Mouse (Mus musculus) cerebellum, postnatal 25 days (tissue): Measurements from ENCODE around the gene Scube1.

Experiments
- DNase-seq, 2 experiments: peaks; one replicate each; pipeline ENCODE4 v3.0.0; 2021; ENCODE audit warnings: mixed read lengths in 2 of 2

Scube1 gene

GRCm38 (mm10) chr15:83664722-83665121, 60.1 kb downstream of the Scube1 start:
- peak; percentile 45 to 64 for DNase-seq

GRCm38 (mm10) chr15:83663066-83663465, 61.8 kb downstream of the Scube1 start:
- DNase-seq: no peak

- no peak for DNase-seq
Observed at GRCm38 (mm10) chr15:83662106-83662505, 62.7 kb downstream of the Scube1 start.

DNA sequence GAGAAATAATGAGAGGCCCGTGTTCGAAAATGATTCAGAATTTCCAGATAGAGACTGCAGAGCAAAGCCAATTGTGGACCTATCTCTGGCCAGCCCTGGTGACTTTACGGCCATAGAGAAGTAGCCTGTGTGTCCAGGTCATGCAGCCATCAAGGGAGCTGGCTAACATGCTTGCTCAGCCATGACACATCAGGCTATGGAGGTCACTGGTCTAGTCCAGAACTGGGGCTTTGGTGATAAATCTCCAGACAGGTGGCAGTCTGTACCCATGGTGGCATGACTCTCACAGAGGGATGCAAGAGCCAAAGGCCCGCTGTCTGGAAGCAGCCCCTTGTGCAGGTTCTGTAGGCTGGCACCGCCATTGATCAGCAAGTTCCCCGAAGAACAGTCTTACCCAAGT, 82.3 kb downstream of the Scube1 start:
- DNase-seq: no peak

DNA sequence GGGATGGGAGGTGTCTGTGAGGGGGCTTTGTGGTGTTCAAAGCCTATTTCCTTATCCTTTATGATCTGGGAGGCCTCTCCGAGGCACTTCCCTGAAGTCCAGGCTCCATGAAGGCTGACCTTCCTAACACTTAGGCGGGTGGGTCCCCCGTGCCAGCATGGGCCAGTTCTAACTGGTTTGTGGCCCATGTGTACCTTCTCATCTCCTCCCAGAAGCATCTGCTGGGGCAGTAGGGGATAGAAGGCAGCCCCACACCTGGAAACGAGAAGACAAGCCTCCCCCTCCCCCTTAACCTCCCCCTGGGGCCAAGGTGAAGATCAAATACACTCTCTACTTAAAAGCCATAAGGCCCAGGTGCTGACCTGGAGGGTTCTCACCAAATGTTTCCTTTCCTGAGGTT, 84.6 kb downstream of the Scube1 start:
- DNase-seq: no peak

GRCm38 (mm10) chr15:83639160-83639559, 85.7 kb downstream of the Scube1 start:
- DNase-seq: no peak

GRCm38 (mm10) chr15:83638196-83638899, 86.5 kb downstream of the Scube1 start:
- DNase-seq: no peak

GRCm38 (mm10) chr15:83636759-83637158, 88.1 kb downstream of the Scube1 start:
- peak in 1 of 2 experiments; percentile 30 for DNase-seq

GRCm38 (mm10) chr15:83635251-83635650, 89.6 kb downstream of the Scube1 start:
- DNase-seq: no peak

DNA sequence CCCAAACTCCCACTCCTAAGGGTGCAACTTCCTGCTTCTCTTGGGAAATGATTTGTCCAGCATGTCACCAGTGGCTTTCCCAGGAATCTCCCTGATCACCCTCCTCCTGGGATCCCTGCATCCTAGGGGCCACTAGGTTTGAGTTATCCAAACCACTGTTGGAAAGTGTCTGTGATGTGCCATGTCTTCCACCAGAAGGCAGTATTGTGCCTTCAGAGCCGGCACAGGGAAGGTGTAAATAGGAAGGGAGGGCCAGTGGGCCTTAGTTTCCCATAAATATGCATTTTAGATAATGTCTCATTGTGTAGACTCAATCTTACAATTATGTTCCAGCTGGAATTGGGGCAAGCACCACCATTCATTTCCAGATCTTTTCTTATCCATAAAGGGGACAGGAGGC, 90.7 kb downstream of the Scube1 start:
- DNase-seq: no peak

GRCm38 (mm10) chr15:83631071-83631470, 93.8 kb downstream of the Scube1 start:
- no peak for DNase-seq

DNA sequence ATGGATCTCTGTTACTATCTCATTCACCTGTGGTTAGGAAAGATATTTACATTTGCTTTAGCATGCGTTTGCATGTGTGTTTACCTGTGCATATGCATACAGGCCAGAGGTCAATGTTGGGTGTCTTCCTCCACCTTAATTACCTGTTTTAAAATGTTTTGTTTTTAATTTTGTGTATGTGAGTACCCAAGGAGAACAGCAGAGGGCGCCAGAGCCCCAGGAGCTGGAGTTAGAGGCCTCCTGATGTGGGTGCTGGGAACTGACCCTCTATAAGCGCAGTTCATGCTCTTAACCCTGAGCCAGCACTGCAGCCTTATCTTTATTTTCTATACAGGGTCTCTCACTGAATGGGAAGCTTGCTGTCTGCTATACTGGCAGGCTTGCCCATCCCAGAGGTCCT, 95.1 kb downstream of the Scube1 start:
- no peak for DNase-seq

- DNase-seq: no peak
Observed at GRCm38 (mm10) chr15:83626142-83626645, 98.6 kb downstream of the Scube1 start.

DNA sequence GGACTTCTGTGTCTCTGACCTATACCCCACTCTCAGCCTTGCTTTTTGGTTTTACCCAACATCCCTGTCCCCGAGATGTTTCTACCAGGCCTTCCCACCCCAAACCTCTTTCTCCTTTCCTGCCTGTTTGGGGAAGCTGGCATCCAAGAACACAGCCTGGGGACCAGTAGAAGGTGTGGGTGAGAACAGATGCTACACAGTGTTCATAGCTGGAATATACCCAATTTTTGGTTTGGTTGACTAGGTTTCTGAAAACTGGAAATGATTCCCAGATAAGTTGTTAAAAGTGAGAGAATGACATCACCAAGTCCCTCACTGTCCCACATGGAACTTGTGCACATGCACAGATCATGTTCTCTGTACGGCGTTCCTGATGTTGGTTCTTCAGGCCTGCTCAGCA, 109.6 kb downstream of the Scube1 start:
- DNase-seq: no peak

GRCm38 (mm10) chr15:83607115-83607802, 117.6 kb downstream of the Scube1 start:
- DNase-seq: peak; percentile 72 to 86

- DNase-seq: no peak
Observed at GRCm38 (mm10) chr15:83606700-83607099, 118.1 kb downstream of the Scube1 start.

- DNase-seq: no peak
Observed at GRCm38 (mm10) chr15:83606216-83606615, 118.6 kb downstream of the Scube1 start.

DNA sequence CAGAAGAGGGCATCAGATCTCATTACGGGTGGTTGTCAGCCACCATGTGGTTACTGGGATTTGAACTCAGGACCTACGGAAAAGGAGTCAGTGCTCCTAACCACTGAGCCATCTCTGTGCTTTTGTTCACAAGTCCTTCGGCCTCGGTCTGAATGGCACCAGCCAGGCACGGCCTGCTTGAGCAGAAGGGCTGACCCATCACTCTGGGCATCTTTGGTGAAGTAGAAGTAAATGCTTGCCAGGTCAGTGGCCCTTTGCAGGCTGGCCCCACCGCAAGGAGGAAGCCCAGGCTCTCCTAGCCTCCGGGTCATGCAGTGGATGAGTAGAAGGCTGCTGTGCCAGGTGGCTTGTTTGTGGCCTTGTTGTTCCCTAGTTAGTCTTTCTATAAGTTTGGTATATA, 121.4 kb downstream of the Scube1 start:
- no peak for DNase-seq

DNA sequence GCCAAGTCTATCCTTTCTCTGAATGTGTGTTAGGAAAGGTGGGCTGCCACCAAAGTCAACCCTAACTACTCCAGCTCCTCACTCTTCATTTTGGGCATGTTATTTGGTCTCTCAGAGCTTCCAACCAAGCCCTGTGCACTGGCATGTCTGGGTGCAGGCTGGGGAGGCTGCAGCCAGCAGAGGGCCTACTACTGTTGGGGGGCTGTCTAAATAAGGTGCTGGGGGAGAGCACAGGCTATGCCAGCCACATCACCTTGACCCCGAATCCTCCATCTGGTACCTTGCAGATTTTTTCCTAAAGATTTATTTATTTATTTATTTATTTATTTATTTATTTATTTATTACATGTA, 121.8 kb downstream of the Scube1 start:
- DNase-seq: no peak

DNA sequence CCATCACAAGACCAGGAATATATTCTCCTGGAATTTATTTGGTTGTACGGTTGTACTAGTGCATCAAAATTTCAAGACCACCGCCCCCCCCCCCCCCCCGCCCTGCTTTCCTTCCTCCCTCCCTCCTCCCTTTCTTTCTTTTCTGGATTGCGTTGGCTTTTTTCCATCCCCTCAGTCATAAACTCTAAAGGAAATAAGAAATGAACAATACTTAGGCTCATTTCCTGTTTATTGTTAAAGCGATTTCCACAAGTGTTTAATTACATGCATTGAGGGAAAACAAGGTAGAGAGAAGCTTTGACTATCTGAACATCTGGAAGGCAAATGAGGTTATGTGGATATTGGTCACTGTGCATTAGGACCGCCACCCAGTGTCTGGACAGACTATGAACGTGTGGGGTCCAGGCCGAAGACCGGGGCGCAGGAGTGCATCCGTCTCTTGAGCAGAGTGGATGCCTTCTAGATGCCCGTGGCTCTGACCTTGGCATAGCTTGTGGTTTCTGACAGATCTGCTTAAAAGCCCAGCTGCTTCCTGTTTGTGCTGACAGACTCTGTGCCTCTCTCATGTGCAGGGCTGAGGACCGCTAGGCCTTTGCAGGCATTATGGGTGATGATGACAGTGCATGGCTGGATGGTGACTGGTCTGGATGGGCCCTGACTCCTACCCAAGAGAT, 122.3 kb downstream of the Scube1 start:
- DNase-seq: no peak

GRCm38 (mm10) chr15:83601185-83601584, 123.6 kb downstream of the Scube1 start:
- no peak for DNase-seq

DNA sequence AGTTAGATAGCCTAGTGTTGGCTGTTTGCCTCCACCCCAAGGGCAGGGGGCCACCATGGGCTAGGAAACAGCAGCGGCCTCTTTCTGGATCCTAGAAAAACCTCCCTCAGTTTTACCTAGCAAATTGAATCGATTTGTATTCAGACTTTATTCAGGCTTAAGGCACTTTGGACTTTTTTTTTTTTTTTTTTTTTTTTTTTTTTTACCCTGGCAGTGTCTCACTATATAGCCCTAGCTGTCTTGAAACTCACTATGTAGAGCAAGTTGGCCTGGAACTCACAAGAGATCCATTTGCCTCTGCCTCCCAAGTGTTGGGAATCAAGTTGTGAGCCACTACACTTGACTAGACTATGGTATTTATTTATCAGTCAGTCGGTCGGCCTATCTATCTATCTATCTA, 128.0 kb downstream of the Scube1 start:
- no peak for DNase-seq

DNA sequence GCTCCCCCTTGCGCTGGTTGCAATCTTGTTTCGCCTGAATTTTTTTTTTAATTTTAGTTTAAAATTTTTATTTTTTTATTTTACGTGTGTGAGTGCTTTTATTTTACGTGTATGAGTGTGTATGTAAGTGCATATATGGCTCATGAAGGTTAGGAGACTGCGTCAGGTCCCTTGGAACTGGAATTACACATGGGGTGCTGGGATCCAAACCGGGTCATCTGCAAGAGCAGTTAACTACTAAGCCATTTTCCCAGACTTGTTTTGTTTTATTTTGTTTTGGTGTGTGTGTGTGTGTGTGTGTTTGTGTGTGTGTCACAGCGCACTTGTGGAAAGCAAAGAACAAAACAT, 129.5 kb downstream of the Scube1 start:
- no peak for DNase-seq
